Mouse (Mus musculus): ENCODE results near the gene Trabd2b. TPM values are rescaled to one million over a fixed set of nuclear protein-coding genes. Genes with fewer than 3 reads are reported as not detected.

The Trabd2b gene
- polyA plus RNA-seq (2014; fragmentation: Illumina TruSeq; extraction: RNeasy Lipid Tissue Mini Kit (QIAGEN cat#74804); ENCODE audit: low read depth, low replicate concordance) = 0.99 TPM

GRCm38 (mm10) chr4:114406355-114407101 is at the start of gene Trabd2b:
Gene Trabd2b (plus strand): TSS chr4:114406724.

Other genes starting within 250 kb of the Trabd2b start
- gene Skint11, start 243.3 kb upstream of the Trabd2b start, polyA plus RNA-seq (2014; fragmentation: Illumina TruSeq; extraction: RNeasy Lipid Tissue Mini Kit (QIAGEN cat#74804); ENCODE audit: low read depth, low replicate concordance) = not detected

All from adrenal gland, adult 10 weeks (tissue).